Mouse (Mus musculus) layer of hippocampus, adult 2 months (tissue): ENCODE measurements at regions not wholly inside any gene's neighbourhood (a gene's known extent, or its start where the extent isn't known, plus 50 kb on each side); places are given as distances from the start of the nearest gene placed in this dataset.
A peak's percentile ranks its signal among the peaks of the same experiment; 100 is the strongest.

Source experiments
- DNase-seq, 2 experiments: peaks; one replicate each; pipeline ENCODE4 v3.0.0; 2022; ENCODE audit warnings: low spot score in 2 of 2
- H3K27ac ChIP-seq: fragments of 200-600 bp; 2 replicates; pipeline ENCODE4 v1.8.1; 2022
- H3K4me3 ChIP-seq: fragments of 200-600 bp; 2 replicates; pipeline ENCODE4 v1.8.1; 2022; ENCODE audit warnings: mild to moderate bottlenecking
- CTCF ChIP-seq: fragments of 200-600 bp; conservative IDR thresholded peaks from 2 replicates; pipeline ENCODE4 v1.8.1; 2022; ENCODE audit warnings: antibody characterized with exemption, mild to moderate bottlenecking, moderate library complexity

- Histone ChIP-seq H3K27ac (no peak overlapping the region), H3K4me3 (no peak overlapping the region)
- TF ChIP-seq CTCF = no peak
- no peak for DNase-seq
Observed at GRCm38 (mm10) chr12:112276651-112277050, 130.6 kb downstream of the Kif26a start.

- no peak overlapping the region for H3K27ac ChIP-seq
- DNase-seq = no peak
- no peak overlapping the region for H3K4me3 ChIP-seq
- TF ChIP-seq CTCF = no peak
Observed at GRCm38 (mm10) chr12:112277511-112277910, 131.5 kb downstream of the Kif26a start.

- no peak overlapping the region for H3K4me3 ChIP-seq
- H3K27ac ChIP-seq = no peak overlapping the region
- DNase-seq = no peak
- TF ChIP-seq CTCF = no peak
Observed at GRCm38 (mm10) chr12:112285096-112285495, 139.1 kb downstream of the Kif26a start.

- no peak for DNase-seq
- TF ChIP-seq CTCF = no peak
- Histone ChIP-seq H3K4me3 (no peak overlapping the region), H3K27ac (no peak overlapping the region)
Observed at GRCm38 (mm10) chr12:112288786-112289185, 142.8 kb downstream of the Kif26a start.

- DNase-seq = peak; percentile 46 to 63
- no peak overlapping the region for H3K27ac ChIP-seq
- TF ChIP-seq CTCF = no peak
- H3K4me3 ChIP-seq = no peak overlapping the region
Observed at GRCm38 (mm10) chr12:112290299-112290698, 144.3 kb downstream of the Kif26a start.

- TF ChIP-seq CTCF = no peak
- Histone ChIP-seq H3K4me3 (no peak overlapping the region), H3K27ac (no peak overlapping the region)
- no peak for DNase-seq
Observed at GRCm38 (mm10) chr12:112291748-112292561, 145.9 kb downstream of the Kif26a start.

- Histone ChIP-seq H3K27ac (no peak overlapping the region), H3K4me3 (no peak overlapping the region)
- TF ChIP-seq CTCF = no peak
- DNase-seq = no peak
Observed at GRCm38 (mm10) chr12:112293105-112293504, 147.1 kb downstream of the Kif26a start.

- Histone ChIP-seq H3K4me3 (no peak overlapping the region), H3K27ac (no peak overlapping the region)
- TF ChIP-seq CTCF = no peak
- DNase-seq = no peak
Observed at GRCm38 (mm10) chr12:112295337-112295941, 149.4 kb downstream of the Kif26a start.

- no peak overlapping the region for H3K4me3 ChIP-seq
- no peak for TF ChIP-seq CTCF
- no peak overlapping the region for H3K27ac ChIP-seq
- no peak for DNase-seq
Observed at GRCm38 (mm10) chr12:112298521-112298920, 152.5 kb downstream of the Kif26a start.

GRCm38 (mm10) chr12:112299089-112299488 lies 153.1 kb downstream of the Kif26a start:
- Histone ChIP-seq H3K27ac (no peak overlapping the region), H3K4me3 (no peak overlapping the region)
- TF ChIP-seq CTCF = no peak
- DNase-seq = no peak

GRCm38 (mm10) chr12:112299603-112300002 lies 153.6 kb downstream of the Kif26a start:
- no peak for DNase-seq
- no peak for TF ChIP-seq CTCF
- Histone ChIP-seq H3K27ac (no peak overlapping the region), H3K4me3 (no peak overlapping the region)

- Histone ChIP-seq H3K4me3 (no peak overlapping the region), H3K27ac (no peak overlapping the region)
- no peak for TF ChIP-seq CTCF
- no peak for DNase-seq
Observed at GRCm38 (mm10) chr12:112300125-112300524, 154.1 kb downstream of the Kif26a start.

GRCm38 (mm10) chr12:112301411-112301891 lies 155.4 kb downstream of the Kif26a start:
- Histone ChIP-seq H3K27ac (no peak overlapping the region), H3K4me3 (no peak overlapping the region)
- TF ChIP-seq CTCF = no peak
- DNase-seq = no peak

GRCm38 (mm10) chr12:112301929-112302328 lies 155.9 kb downstream of the Kif26a start:
- no peak for TF ChIP-seq CTCF
- Histone ChIP-seq H3K27ac (no peak overlapping the region), H3K4me3 (no peak overlapping the region)
- no peak for DNase-seq
